Mouse (Mus musculus) forebrain, embryonic 15.5 days (tissue): Measurements from ENCODE around the gene Tbc1d21. TPM values are rescaled to one million over a fixed set of nuclear protein-coding genes. Genes with fewer than 3 reads are reported as not detected.

Experiments used
- ATAC-seq: fragments of 200-750 bp; cut with Nextera tagmentation; replicated peaks from 2 replicates; pipeline ENCODE4 v1.8.0; 2017; ENCODE audit warnings: mild to moderate bottlenecking, moderate TSS enrichment, moderate library complexity
- H3K27ac ChIP-seq: fragments of 300-500 bp; sonication (generic); replicated peaks from 2 replicates; pipeline ENCODE4 v1.5.1; 2015; ENCODE audit warnings: mild to moderate bottlenecking, inconsistent platforms
- H3K27me3 ChIP-seq: fragments of 300-500 bp; sonication (generic); 2 replicates; pipeline ENCODE4 v1.6.1; 2015; ENCODE audit warnings: inconsistent platforms
- H3K36me3 ChIP-seq: fragments of 300-500 bp; sonication (generic); 2 replicates; pipeline ENCODE4 v1.6.1; 2015; ENCODE audit warnings: mild to moderate bottlenecking, inconsistent platforms
- H3K4me1 ChIP-seq: fragments of 300-500 bp; sonication (generic); 2 replicates; pipeline ENCODE4 v1.6.1; 2015; ENCODE audit warnings: inconsistent platforms
- H3K4me2 ChIP-seq: fragments of 300-500 bp; sonication (generic); replicated peaks from 2 replicates; pipeline ENCODE4 v1.6.1; 2015; ENCODE audit warnings: mild to moderate bottlenecking, inconsistent platforms
- H3K4me3 ChIP-seq: fragments of 300-500 bp; sonication (generic); 2 replicates; pipeline ENCODE4 v1.5.1; 2015; ENCODE audit warnings: mild to moderate bottlenecking, inconsistent platforms
- H3K9ac ChIP-seq: fragments of 300-500 bp; sonication (generic); replicated peaks from 2 replicates; pipeline ENCODE4 v1.6.1; 2015; ENCODE audit warnings: mild to moderate bottlenecking, inconsistent platforms
- H3K9me3 ChIP-seq: fragments of 300-500 bp; sonication (generic); 2 replicates; pipeline ENCODE4 v1.6.1; 2016; ENCODE audit warnings: inconsistent platforms
- WGBS: fragments of 180-500 bp; shearing (Covaris S2); methylation state at CpG from one replicate; pipeline ENCODE4 v1.1.7; 2015; ENCODE audit warnings: mixed read lengths; 5-methylcytosine and 5-hydroxymethylcytosine counted together
- polyA plus RNA-seq: library from polyadenylated mRNA; unstranded; fragments of >200 nt; fragmentation: Nextera tagmentation; extraction: Ambion mirVana; gene quantifications from 2 replicates; pipeline ENCODE4 v1.2.1, GENCODE M21; 2015

Gene Tbc1d21
- polyA plus RNA-seq, 1 experiment from 2014 or later = not detected

DNA sequence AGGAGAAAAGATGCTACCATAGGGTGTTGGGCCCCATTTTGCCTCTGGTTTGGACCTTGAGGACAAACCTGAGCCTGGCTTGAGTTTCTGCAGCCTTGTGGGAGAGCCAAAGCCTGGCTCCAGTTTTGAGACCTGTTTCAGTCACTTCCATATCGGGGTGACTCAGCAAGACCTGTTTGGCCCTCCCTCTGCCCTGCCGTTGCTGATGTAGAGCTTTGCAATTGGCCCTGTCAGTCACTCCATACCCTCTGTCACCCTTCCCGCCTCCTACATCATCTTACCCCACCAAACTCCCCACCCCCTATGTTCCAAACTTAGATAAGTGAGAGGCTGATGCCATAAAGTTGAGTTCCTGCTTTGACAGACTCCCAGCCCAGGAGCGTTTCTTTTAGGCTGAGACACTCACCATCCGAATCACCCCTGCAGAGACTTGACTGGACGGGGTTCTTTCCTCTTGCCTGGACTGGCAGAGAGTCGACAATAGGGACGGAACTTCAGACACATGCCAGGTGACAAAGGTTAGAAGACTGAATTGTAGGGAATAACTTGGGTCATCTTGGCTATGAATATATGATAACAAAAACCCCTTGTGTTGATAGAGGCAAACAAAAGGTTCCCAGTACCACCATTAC, 33.5 kb downstream of the Tbc1d21 start:
- Histone ChIP-seq H3K27me3 (no peaks in the 10 kb centered on the region), H3K36me3 (no peaks in the 10 kb centered on the region), H3K4me3 (no peak overlapping the region), H3K27ac (no peak overlapping the region), H3K9me3 (no peaks in the 10 kb centered on the region), H3K4me2 (no peak overlapping the region), H3K9ac (no peak overlapping the region), H3K4me1 (no peaks in the 10 kb centered on the region)
- ATAC-seq = no peak
- 73% methylated on average over 8 of the region's 8 CpGs for WGBS

DNA sequence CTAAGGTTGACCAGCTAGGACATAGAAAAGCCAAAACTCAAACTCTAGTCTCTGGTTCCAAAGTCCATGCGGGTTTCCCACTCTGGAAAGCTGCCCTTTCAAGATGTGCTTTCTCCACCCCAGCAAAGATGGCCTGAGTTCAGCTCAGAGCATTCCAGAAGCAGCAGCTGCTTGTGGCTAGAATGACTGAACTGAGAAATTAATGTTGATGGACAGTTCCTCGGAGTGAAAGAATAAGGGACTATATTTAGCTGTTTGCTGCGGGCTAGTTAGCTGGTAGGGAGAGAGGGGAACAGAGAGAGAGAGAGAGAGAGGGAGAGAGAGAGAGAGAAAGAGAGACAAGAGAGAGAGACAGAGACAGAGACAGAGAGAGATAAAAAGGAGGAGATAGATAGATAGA, 39.0 kb downstream of the Tbc1d21 start:
- Histone ChIP-seq H3K4me2 (no peak overlapping the region), H3K4me3 (no peak overlapping the region), H3K27me3 (no peaks in the 10 kb centered on the region), H3K27ac (no peak overlapping the region), H3K4me1 (peaks cover 9% of the 10 kb centered on the region; the same call in 1 of the 2 replicates), H3K36me3 (no peaks in the 10 kb centered on the region), H3K9ac (no peak overlapping the region), H3K9me3 (no peaks in the 10 kb centered on the region)
- ATAC-seq = no peak
- WGBS = 62% methylated on average over 3 of the region's 3 CpGs

DNA sequence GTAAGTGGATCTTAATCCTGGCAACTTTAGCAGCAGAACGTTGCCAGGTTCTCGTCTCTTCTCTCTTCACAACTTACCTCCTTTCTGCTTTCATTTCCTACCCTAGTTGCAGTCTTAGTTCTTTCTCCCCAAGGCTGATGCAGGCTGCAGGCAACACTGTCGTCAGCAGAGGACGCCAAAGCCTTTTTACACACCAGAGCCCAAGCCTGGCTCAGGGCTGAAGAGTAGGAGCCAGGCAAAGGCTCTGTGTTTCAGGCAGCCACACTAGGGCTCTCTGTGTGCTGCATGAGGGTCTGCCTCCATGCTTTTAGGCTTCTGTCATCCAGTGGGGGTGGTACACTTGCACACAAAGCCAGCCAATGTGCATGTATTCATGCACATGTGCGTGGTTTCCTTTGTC, 40.0 kb downstream of the Tbc1d21 start:
- Histone ChIP-seq H3K36me3 (no peaks in the 10 kb centered on the region), H3K9me3 (no peaks in the 10 kb centered on the region), H3K4me3 (no peak overlapping the region), H3K4me2 (no peak overlapping the region), H3K9ac (no peak overlapping the region), H3K27me3 (no peaks in the 10 kb centered on the region), H3K27ac (no peak overlapping the region), H3K4me1 (peaks cover 9% of the 10 kb centered on the region; the same call in 1 of the 2 replicates)
- peak; percentile 90 for ATAC-seq
- 20% methylated on average over 5 of the region's 5 CpGs for WGBS

DNA sequence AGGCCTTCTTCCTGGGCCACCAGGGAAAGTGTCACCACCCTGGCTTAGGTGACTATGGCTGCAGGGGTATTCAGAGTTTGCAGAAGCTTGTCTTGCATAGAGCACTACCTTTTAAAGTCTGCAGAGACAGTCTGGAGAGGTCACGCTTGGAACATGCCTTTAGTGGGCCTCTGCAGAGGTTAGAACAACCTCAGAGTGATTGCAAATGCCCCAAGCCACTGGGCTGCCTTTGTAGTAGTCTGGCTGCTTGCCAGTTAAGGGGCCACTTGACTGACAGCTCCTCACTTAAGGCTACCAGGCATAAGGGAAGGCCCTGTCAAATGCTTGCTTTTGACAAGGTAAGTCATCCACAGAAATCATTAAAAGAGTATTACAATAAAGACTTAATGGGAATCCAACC, 42.9 kb downstream of the Tbc1d21 start:
- 42% methylated on average over 1 of the region's 1 CpGs for WGBS
- Histone ChIP-seq H3K4me1 (peaks cover 9% of the 10 kb centered on the region; the same call in 1 of the 2 replicates), H3K4me3 (no peak overlapping the region), H3K27ac (no peak overlapping the region), H3K36me3 (no peaks in the 10 kb centered on the region), H3K9me3 (no peaks in the 10 kb centered on the region), H3K4me2 (no peak overlapping the region), H3K27me3 (no peaks in the 10 kb centered on the region), H3K9ac (no peak overlapping the region)
- no peak for ATAC-seq

DNA sequence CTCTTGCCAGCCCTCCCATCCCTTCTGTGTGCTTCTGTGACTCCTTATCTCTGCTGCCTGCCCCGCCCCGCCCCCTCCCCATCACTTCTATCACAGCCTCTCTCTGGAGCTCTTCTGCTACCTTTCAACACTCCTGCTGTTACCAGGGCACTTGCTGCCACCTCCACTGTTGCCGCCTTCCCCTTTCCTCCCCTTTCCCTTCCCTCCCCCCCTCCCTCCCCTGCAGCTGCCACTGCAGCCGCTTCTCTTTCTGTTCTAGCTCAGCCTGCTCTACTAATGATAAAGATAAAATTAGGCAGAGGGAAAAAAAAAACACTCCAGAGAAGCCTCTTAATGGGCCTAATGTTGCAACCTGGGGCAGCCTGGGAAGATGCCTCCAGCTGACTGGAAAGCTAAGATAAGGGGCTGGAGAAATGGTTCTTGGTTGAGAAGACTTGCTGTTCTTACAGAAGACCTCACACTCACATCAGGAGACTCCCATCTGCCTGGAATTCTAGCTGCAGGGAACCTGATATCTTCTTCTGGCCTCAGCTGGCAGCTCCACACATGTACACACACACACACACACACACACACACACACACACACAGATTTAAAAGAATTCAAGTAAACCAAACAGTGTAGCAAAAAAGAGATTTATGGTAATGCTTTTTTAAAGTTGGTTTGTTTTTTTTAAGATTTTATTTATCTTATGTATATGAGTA, 43.6 kb downstream of the Tbc1d21 start:
- H3K36me3 ChIP-seq = no peaks in the 10 kb centered on the region
- 17% methylated on average over 4 of the region's 4 CpGs for whole genome bisulfite sequencing
- H3K4me2 ChIP-seq = no peak overlapping the region
- no peak overlapping the region for H3K4me3 ChIP-seq
- peaks cover 9% of the 10 kb centered on the region; the same call in 1 of the 2 replicates for H3K4me1 ChIP-seq
- no peak overlapping the region for H3K27ac ChIP-seq
- no peak overlapping the region for H3K9ac ChIP-seq
- no peaks in the 10 kb centered on the region for H3K27me3 ChIP-seq
- H3K9me3 ChIP-seq = no peaks in the 10 kb centered on the region
- no peak for ATAC-seq

DNA sequence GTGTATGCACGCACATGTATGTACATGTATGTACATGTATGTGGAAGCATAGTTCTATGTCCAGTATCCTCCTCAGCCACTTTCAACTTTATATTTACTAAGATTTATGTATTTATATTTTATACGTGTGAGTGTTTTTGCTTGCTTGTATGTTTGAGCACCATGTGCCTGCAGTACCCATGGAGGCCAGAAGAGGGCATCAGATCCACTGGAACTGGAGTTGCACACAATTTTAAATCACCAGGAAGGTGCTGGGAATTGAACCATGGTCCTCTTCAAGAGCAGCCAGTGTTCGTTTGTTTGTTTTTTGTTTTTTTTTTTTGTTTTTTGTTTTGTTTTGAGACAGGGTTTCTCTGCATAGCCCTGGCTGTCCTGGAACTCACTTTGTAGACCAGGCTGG, 48.6 kb downstream of the Tbc1d21 start:
- H3K4me3 ChIP-seq = no peak overlapping the region
- no peak overlapping the region for H3K4me2 ChIP-seq
- H3K27ac ChIP-seq = no peak overlapping the region
- peaks cover 2% of the 10 kb centered on the region; the same call in 1 of the 2 replicates for H3K4me1 ChIP-seq
- no peak for ATAC-seq
- 96% methylated on average over 3 of the region's 3 CpGs for WGBS
- H3K9me3 ChIP-seq = no peaks in the 10 kb centered on the region
- H3K9ac ChIP-seq = no peak overlapping the region
- no peaks in the 10 kb centered on the region for H3K36me3 ChIP-seq
- H3K27me3 ChIP-seq = no peaks in the 10 kb centered on the region

DNA sequence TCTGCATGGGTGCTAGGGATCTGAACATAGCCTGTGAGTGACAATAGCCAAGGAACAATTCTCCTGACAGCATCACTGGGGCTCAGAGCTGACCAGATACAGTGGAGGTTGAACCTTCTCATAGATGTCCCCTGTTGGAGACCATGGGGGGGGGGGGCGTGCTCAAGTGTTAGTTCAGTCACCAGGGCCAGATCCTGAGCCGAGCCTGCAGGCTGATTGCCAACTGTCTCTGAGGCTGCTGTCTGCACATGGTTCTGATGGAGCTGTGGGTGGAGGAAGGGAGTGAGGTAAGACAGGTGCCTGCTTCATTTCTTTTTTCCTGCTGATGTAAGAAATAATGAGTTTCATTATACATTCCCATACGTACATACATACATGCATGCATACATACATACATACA, 51.9 kb downstream of the Tbc1d21 start:
- Histone ChIP-seq H3K27me3 (no peaks in the 10 kb centered on the region; the same call in 1 of the 2 replicates), H3K4me2 (no peak overlapping the region), H3K36me3 (no peaks in the 10 kb centered on the region), H3K4me1 (peaks cover 22% of the 10 kb centered on the region), H3K9ac (no peak overlapping the region), H3K4me3 (no peak overlapping the region), H3K9me3 (no peaks in the 10 kb centered on the region), H3K27ac (no peak overlapping the region)
- no peak for ATAC-seq
- WGBS = 80% methylated on average over 3 of the region's 3 CpGs

DNA sequence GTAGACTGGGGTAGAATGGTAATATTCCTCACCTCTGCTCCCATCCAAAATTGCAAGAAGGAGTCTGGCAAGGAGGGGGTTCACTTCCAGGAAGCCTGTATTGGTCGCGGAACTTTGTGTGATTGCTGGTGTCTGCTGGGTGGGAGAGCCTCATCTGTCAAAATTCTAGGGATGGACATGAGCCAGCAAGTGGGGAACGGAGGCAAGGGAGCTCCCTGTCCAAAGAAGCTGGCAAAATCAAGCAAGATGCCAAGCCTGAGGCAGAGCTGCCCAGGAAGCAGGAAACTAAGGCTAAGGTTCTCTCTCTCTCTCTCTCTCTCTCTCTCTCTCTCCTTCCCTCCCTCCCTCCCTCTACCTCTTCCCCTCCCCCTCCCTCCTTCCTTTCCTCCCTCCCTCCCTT, 52.9 kb downstream of the Tbc1d21 start:
- no peak overlapping the region for H3K27ac ChIP-seq
- H3K4me1 ChIP-seq = peaks cover 31% of the 10 kb centered on the region
- ATAC-seq = no peak
- no peak overlapping the region for H3K4me3 ChIP-seq
- H3K9ac ChIP-seq = no peak overlapping the region
- H3K27me3 ChIP-seq = peaks cover 5% of the 10 kb centered on the region; the same call in 1 of the 2 replicates
- no peaks in the 10 kb centered on the region for H3K36me3 ChIP-seq
- WGBS = 49% methylated on average over 3 of the region's 3 CpGs
- H3K9me3 ChIP-seq = no peaks in the 10 kb centered on the region
- H3K4me2 ChIP-seq = no peak overlapping the region

DNA sequence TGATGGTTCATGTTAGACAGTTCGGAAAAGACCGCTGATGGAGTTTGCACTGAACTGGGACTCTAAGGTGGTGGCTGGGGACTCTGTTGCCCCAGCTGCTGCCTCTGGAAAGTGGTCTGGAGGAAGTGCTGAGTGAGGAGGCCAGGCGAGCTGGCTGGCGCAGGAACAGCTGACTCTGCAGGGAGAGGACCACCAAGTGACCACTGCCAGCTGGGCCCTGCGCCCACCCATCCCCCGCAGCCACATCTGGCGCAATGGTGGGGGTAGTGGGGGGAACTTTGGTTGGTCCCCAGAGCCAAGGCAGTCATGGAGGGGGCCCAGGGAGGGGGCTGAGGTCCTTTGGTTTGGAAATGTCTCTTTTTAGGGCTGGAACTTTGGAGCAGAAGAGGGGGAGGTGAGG, 53.5 kb downstream of the Tbc1d21 start:
- H3K9ac ChIP-seq = no peak overlapping the region
- H3K27ac ChIP-seq = no peak overlapping the region
- H3K4me3 ChIP-seq = no peak overlapping the region
- WGBS = 75% methylated on average over 7 of the region's 7 CpGs
- H3K27me3 ChIP-seq = peaks cover 11% of the 10 kb centered on the region
- H3K36me3 ChIP-seq = no peaks in the 10 kb centered on the region
- no peak overlapping the region for H3K4me2 ChIP-seq
- no peak for ATAC-seq
- no peaks in the 10 kb centered on the region for H3K9me3 ChIP-seq
- H3K4me1 ChIP-seq = peaks cover 36% of the 10 kb centered on the region

DNA sequence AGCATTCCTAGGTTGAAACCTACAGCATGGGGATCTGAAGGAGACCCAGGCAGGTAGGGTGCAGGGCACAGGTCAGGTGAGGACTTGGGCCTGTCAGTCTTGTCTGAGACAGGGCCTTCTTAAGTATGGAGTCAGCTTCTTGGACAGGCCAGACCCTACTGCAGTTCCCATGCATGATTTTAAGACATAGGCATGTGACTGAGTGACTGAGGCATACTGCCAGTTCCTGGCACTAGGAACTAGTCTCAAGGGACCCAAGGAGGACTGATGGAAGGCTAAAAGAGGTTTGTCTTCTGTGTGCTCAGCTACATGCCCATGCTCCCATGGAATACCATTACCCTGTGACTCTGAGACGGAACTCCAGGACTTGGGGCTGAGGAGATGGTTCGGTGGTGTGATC, 54.4 kb downstream of the Tbc1d21 start:
- H3K36me3 ChIP-seq = no peaks in the 10 kb centered on the region
- no peak for ATAC-seq
- no peak overlapping the region for H3K4me3 ChIP-seq
- no peaks in the 10 kb centered on the region for H3K9me3 ChIP-seq
- peaks cover 19% of the 10 kb centered on the region for H3K27me3 ChIP-seq
- no peak overlapping the region for H3K4me2 ChIP-seq
- 97% methylated on average over 2 of the region's 2 CpGs for WGBS
- H3K4me1 ChIP-seq = peaks cover 36% of the 10 kb centered on the region
- H3K27ac ChIP-seq = peak overlapping the region; percentile 84
- no peak overlapping the region for H3K9ac ChIP-seq

DNA sequence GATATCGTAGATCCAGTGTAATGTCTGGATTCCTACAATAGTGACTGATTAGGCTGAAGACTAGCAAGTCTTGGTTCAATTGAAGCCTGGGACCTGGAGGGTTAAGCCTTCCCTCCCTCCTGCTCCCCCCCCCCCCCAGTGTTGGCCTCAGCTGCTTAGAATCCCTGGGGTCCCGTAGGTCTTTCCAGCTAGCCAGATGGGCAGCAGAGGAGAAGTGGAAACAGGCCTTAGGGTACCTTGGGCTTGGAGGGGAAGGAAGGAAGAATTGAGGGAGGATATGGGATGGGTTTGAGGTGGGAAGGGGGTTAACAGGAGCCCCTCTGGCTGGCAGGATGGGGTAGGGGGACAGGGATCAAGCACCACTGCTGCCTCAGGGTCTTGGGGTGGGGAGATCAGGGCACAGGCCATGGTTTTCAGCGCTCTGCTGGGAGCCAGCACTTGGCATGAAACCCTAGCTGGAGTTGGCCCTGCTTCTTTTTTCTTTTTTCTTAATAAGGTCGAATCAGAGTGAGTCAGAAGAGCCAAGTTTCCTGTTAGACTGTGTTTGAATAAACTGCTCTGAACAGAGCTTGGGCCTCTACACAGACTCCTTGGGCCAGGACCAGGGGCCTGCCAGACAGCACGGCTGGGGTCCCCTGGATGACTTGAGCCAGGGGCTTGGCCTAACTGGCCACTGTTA, 55.4 kb downstream of the Tbc1d21 start:
- Histone ChIP-seq H3K9me3 (no peaks in the 10 kb centered on the region), H3K27ac (peak overlapping the region; percentile 84), H3K4me2 (no peak overlapping the region), H3K36me3 (no peaks in the 10 kb centered on the region), H3K9ac (no peak overlapping the region), H3K27me3 (peaks cover 19% of the 10 kb centered on the region), H3K4me3 (no peak overlapping the region), H3K4me1 (peaks cover 42% of the 10 kb centered on the region)
- peak; percentile 65 for ATAC-seq
- whole genome bisulfite sequencing = 22% methylated on average over 5 of the region's 5 CpGs

DNA sequence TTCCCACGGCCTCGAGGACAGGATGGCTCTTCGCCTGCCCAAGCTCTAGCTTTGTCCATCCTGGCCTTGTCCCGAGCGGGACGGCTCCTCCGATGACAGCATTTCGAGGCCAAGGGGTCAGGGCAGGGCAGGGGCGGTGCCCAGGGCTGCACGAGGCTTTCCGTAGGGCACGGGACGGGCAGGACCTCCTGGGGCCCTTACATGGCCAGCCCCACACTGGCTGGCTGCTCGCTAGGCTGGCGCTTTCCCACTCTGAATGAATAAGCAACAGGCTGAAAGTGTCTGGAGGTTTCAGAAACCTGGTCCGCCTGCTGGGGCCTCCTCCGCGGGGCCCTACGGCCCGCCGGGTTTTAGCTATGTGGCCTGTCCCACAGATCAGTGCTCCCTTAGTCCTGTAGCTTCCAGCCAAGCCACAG, 57.3 kb downstream of the Tbc1d21 start, which contains the start of gene Loxl1:
Loxl1 (minus strand) TSS at position 243 of the 416 bp plus-strand sequence.
- Histone ChIP-seq H3K9ac (peak within 1 kb of the TSS; percentile 44), H3K4me2 (peak within 1 kb of the TSS; percentile 71), H3K4me3 (peak within 1 kb of the TSS; percentile 44), H3K4me1 (peaks cover 53% of the 10 kb centered on the region), H3K27ac (peak within 1 kb of the TSS; percentile 68), H3K36me3 (no peaks in the 10 kb centered on the region), H3K27me3 (peaks cover 19% of the 10 kb centered on the region), H3K9me3 (no peaks in the 10 kb centered on the region)
- ATAC-seq = peak; percentile 55
- 2% methylated on average over 21 of the region's 21 CpGs for WGBS
